Mouse (Mus musculus) midbrain, embryonic 13.5 days (tissue): ENCODE measurements around the gene Slc6a4. TPM values are rescaled to one million over a fixed set of nuclear protein-coding genes. Genes with fewer than 3 reads are reported as not detected.
A peak's percentile ranks its signal among the peaks of the same experiment; 100 is the strongest.

Source experiments
- ATAC-seq: fragments of 200-750 bp; cut with Nextera tagmentation; 2 replicates; pipeline ENCODE4 v1.8.0; 2017; ENCODE audit warnings: mild to moderate bottlenecking, moderate TSS enrichment, moderate library complexity
- H3K27ac ChIP-seq: fragments of 300-500 bp; sonication (generic); 2 replicates; pipeline ENCODE4 v1.5.1; 2015; ENCODE audit warnings: inconsistent platforms, mild to moderate bottlenecking, moderate library complexity
- H3K27me3 ChIP-seq: fragments of 300-500 bp; sonication (generic); 2 replicates; pipeline ENCODE4 v1.6.1; 2015; ENCODE audit warnings: mild to moderate bottlenecking, inconsistent platforms
- H3K36me3 ChIP-seq: fragments of 300-500 bp; sonication (generic); 2 replicates; pipeline ENCODE4 v1.6.1; 2015; ENCODE audit warnings: mild to moderate bottlenecking, inconsistent platforms
- H3K4me1 ChIP-seq: fragments of 300-500 bp; sonication (generic); replicated peaks from 2 replicates; pipeline ENCODE4 v1.6.1; 2015; ENCODE audit warnings: inconsistent platforms
- H3K4me2 ChIP-seq: fragments of 300-500 bp; sonication (generic); replicated peaks from 2 replicates; pipeline ENCODE4 v1.6.1; 2015; ENCODE audit warnings: moderate library complexity, mild to moderate bottlenecking, inconsistent platforms
- H3K4me3 ChIP-seq: fragments of 300-500 bp; sonication (generic); replicated peaks from 2 replicates; pipeline ENCODE4 v1.5.1; 2015; ENCODE audit warnings: mild to moderate bottlenecking, inconsistent platforms
- H3K9ac ChIP-seq: fragments of 300-500 bp; sonication (generic); replicated peaks from 2 replicates; pipeline ENCODE4 v1.6.1; 2015; ENCODE audit warnings: mild to moderate bottlenecking, inconsistent platforms
- H3K9me3 ChIP-seq: fragments of 300-500 bp; sonication (generic); 2 replicates; pipeline ENCODE4 v1.6.1; 2016; ENCODE audit warnings: mild to moderate bottlenecking, inconsistent platforms
- WGBS: fragments of 180-500 bp; shearing (Covaris S2); methylation state at CpG from one replicate; pipeline ENCODE4 v1.1.7; 2015; 5-methylcytosine and 5-hydroxymethylcytosine counted together
- polyA plus RNA-seq: library from polyadenylated mRNA; unstranded; fragments of >200 nt; fragmentation: Nextera tagmentation; extraction: Ambion mirVana; gene quantifications from 2 replicates; pipeline ENCODE4 v1.2.1, GENCODE M21; 2015

Gene Slc6a4
- 2.0 and 7.0 TPM in 2 replicates for polyA plus RNA-seq

GRCm38 (mm10) chr11:76997916-76998704 is at the start of gene Slc6a4:
Slc6a4 (plus strand) TSS chr11:76998603.
- Histone ChIP-seq H3K27me3 (peaks cover 71% of the 10 kb centered on the region), H3K36me3 (no peaks in the 10 kb centered on the region), H3K9me3 (no peaks in the 10 kb centered on the region), H3K4me2 (peak within 1 kb of the TSS; percentile 85), H3K9ac (peak within 1 kb of the TSS; percentile 49; the same call in 1 of the 2 replicates), H3K27ac (no peak within 1 kb of the TSS), H3K4me1 (peaks cover 20% of the 10 kb centered on the region), H3K4me3 (peak within 1 kb of the TSS; percentile 52)
- peak; percentile 52; the same call in 1 of the 2 replicates for ATAC-seq
- under 1% methylated on average over 51 of the region's 52 CpGs for WGBS

GRCm38 (mm10) chr11:76953536-76953935 is 44.9 kb upstream of the Slc6a4 start:
- Histone ChIP-seq H3K4me2 (no peak overlapping the region), H3K4me1 (no peaks in the 10 kb centered on the region), H3K9me3 (no peaks in the 10 kb centered on the region), H3K27me3 (no peaks in the 10 kb centered on the region), H3K9ac (no peak overlapping the region), H3K36me3 (peaks cover 72% of the 10 kb centered on the region), H3K4me3 (no peak overlapping the region), H3K27ac (no peak overlapping the region)
- no peak for ATAC-seq
- WGBS, result 97% methylated on average over 2 of the region's 2 CpGs

- ATAC-seq, result no peak
- WGBS, result 97% methylated on average over 3 of the region's 3 CpGs
Measured at GRCm38 (mm10) chr11:76965703-76966102, 32.7 kb upstream of the Slc6a4 start.

GRCm38 (mm10) chr11:76970328-76970727 is 28.1 kb upstream of the Slc6a4 start:
- H3K9ac ChIP-seq, result no peak overlapping the region
- H3K4me1 ChIP-seq, result no peaks in the 10 kb centered on the region
- H3K27ac ChIP-seq, result no peak overlapping the region
- no peak for ATAC-seq
- no peaks in the 10 kb centered on the region for H3K27me3 ChIP-seq
- WGBS, result 95% methylated on average over 2 of the region's 2 CpGs
- H3K4me3 ChIP-seq, result no peak overlapping the region
- peaks cover 87% of the 10 kb centered on the region for H3K36me3 ChIP-seq
- no peak overlapping the region for H3K4me2 ChIP-seq
- no peaks in the 10 kb centered on the region for H3K9me3 ChIP-seq

More at GRCm38 (mm10) chr11:76965703-76966102, 32.7 kb upstream of the Slc6a4 start:
- Histone ChIP-seq H3K4me2 (no peak overlapping the region), H3K9me3 (no peaks in the 10 kb centered on the region), H3K27ac (no peak overlapping the region), H3K4me1 (no peaks in the 10 kb centered on the region), H3K9ac (no peak overlapping the region), H3K36me3 (peaks cover 82% of the 10 kb centered on the region), H3K4me3 (no peak overlapping the region), H3K27me3 (no peaks in the 10 kb centered on the region)

GRCm38 (mm10) chr11:76974680-76975319 is 23.6 kb upstream of the Slc6a4 start:
- no peak for ATAC-seq
- H3K36me3 ChIP-seq, result peaks cover 82% of the 10 kb centered on the region
- 94% methylated on average over 7 of the region's 7 CpGs for WGBS

GRCm38 (mm10) chr11:76981570-76982141 is 16.7 kb upstream of the Slc6a4 start:
- H3K4me2 ChIP-seq, result no peak overlapping the region
- 93% methylated on average over 5 of the region's 5 CpGs for WGBS
- H3K27ac ChIP-seq, result no peak overlapping the region
- no peaks in the 10 kb centered on the region for H3K4me1 ChIP-seq
- no peaks in the 10 kb centered on the region for H3K9me3 ChIP-seq
- H3K9ac ChIP-seq, result no peak overlapping the region
- H3K36me3 ChIP-seq, result peaks cover 59% of the 10 kb centered on the region
- H3K4me3 ChIP-seq, result no peak overlapping the region
- ATAC-seq, result no peak
- no peaks in the 10 kb centered on the region for H3K27me3 ChIP-seq

More at GRCm38 (mm10) chr11:76974680-76975319, 23.6 kb upstream of the Slc6a4 start:
- Histone ChIP-seq H3K4me2 (no peak overlapping the region), H3K4me1 (no peaks in the 10 kb centered on the region), H3K9ac (no peak overlapping the region), H3K27ac (no peak overlapping the region), H3K9me3 (no peaks in the 10 kb centered on the region), H3K27me3 (no peaks in the 10 kb centered on the region), H3K4me3 (no peak overlapping the region)

GRCm38 (mm10) chr11:76982415-76982814 is 16.0 kb upstream of the Slc6a4 start:
- Histone ChIP-seq H3K4me1 (no peaks in the 10 kb centered on the region), H3K27ac (no peak overlapping the region), H3K4me3 (no peak overlapping the region), H3K4me2 (no peak overlapping the region), H3K9ac (no peak overlapping the region), H3K27me3 (no peaks in the 10 kb centered on the region), H3K9me3 (no peaks in the 10 kb centered on the region), H3K36me3 (peaks cover 64% of the 10 kb centered on the region)
- ATAC-seq, result no peak
- 91% methylated on average over 4 of the region's 4 CpGs for WGBS

GRCm38 (mm10) chr11:76983641-76984040 is 14.8 kb upstream of the Slc6a4 start:
- Histone ChIP-seq H3K4me2 (no peak overlapping the region), H3K36me3 (peaks cover 65% of the 10 kb centered on the region), H3K9ac (no peak overlapping the region), H3K27me3 (no peaks in the 10 kb centered on the region), H3K27ac (no peak overlapping the region), H3K4me3 (no peak overlapping the region), H3K4me1 (no peaks in the 10 kb centered on the region), H3K9me3 (no peaks in the 10 kb centered on the region)
- ATAC-seq, result no peak
- 94% methylated on average over 5 of the region's 5 CpGs for WGBS

GRCm38 (mm10) chr11:76984173-76984572 is 14.2 kb upstream of the Slc6a4 start:
- H3K9ac ChIP-seq, result no peak overlapping the region
- H3K36me3 ChIP-seq, result peaks cover 61% of the 10 kb centered on the region
- no peak overlapping the region for H3K27ac ChIP-seq
- no peaks in the 10 kb centered on the region for H3K4me1 ChIP-seq
- no peaks in the 10 kb centered on the region for H3K27me3 ChIP-seq
- H3K4me3 ChIP-seq, result no peak overlapping the region
- ATAC-seq, result no peak
- H3K4me2 ChIP-seq, result no peak overlapping the region
- H3K9me3 ChIP-seq, result no peaks in the 10 kb centered on the region

- H3K4me3 ChIP-seq, result no peak overlapping the region
- peaks cover 6% of the 10 kb centered on the region; the same call in 1 of the 2 replicates for H3K4me1 ChIP-seq
- ATAC-seq, result no peak
- 83% methylated on average over 5 of the region's 5 CpGs for WGBS
- peaks cover 5% of the 10 kb centered on the region for H3K27me3 ChIP-seq
- no peaks in the 10 kb centered on the region for H3K9me3 ChIP-seq
- H3K27ac ChIP-seq, result no peak overlapping the region
- H3K4me2 ChIP-seq, result no peak overlapping the region
- peaks cover 29% of the 10 kb centered on the region for H3K36me3 ChIP-seq
- no peak overlapping the region for H3K9ac ChIP-seq
Measured at GRCm38 (mm10) chr11:76990839-76991238, 7.6 kb upstream of the Slc6a4 start.

GRCm38 (mm10) chr11:76992886-76993285 is 5.5 kb upstream of the Slc6a4 start:
- Histone ChIP-seq H3K27me3 (peaks cover 25% of the 10 kb centered on the region), H3K4me1 (peaks cover 14% of the 10 kb centered on the region), H3K36me3 (peaks cover 9% of the 10 kb centered on the region), H3K27ac (no peak overlapping the region), H3K4me2 (no peak overlapping the region), H3K4me3 (no peak overlapping the region), H3K9ac (no peak overlapping the region; the same call in 1 of the 2 replicates), H3K9me3 (no peaks in the 10 kb centered on the region)
- WGBS, result 34% methylated on average over 4 of the region's 4 CpGs
- ATAC-seq, result no peak
